Mouse (Mus musculus) liver, embryonic 14.5 days (tissue): ENCODE results near the gene Ager.

Source experiments
- CTCF ChIP-seq: IDR thresholded peaks from 2 replicates; pipeline ENCODE4 v1.5.1; 2016; ENCODE audit warnings: antibody characterized with exemption, low read depth, control low read depth
- EP300 ChIP-seq: IDR thresholded peaks from 2 replicates; pipeline ENCODE4 v1.6.1; 2016; ENCODE audit warnings: antibody characterized with exemption, low read depth

GRCm38 (mm10) chr17:34593752-34594525, 3.7 kb upstream of the Ager start:
- TF ChIP-seq EP300 (no peak), CTCF (no peak)
